Mouse (Mus musculus): ENCODE data around the gene Cds1.

DNA sequence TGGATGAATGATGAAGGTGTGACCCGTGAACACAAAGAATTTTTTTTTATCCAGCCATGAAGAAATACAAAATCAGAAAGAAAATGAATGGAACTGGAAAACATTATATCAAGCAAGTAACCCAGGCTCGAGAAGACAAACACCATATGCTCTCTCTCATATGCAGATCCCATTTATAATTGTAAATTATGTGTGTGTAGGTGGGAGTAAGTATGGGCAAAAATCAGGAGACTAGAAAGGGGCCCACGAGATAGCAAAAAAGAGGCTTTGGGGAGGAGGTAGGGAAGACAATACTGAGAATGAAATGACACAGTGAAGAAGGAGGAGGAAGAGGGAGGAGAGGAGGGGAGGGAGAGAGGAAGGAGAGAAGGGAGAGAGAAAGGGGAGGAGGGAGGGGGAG, 27.6 kb upstream of the Cds1 start:
- TF ChIP-seq CTCF (IDR thresholded peaks at IDR 0.05; ENCODE audit: low read depth, low read length) = no peak
- no peak for TF ChIP-seq POLR2A (IDR thresholded peaks at IDR 0.05; ENCODE audit: borderline replicate concordance, low read depth, low read length)

Data from bone marrow macrophage, adult 2 months (primary cell).